Mouse (Mus musculus): Measurements from ENCODE around the gene Tmem208. TPM values are rescaled to one million over a fixed set of nuclear protein-coding genes. Genes with fewer than 3 reads are reported as not detected.

The Tmem208 gene
- total and polyA plus RNA-seq, 3 experiments, result 76.2 to 133 (median 88.1) TPM

DNA sequence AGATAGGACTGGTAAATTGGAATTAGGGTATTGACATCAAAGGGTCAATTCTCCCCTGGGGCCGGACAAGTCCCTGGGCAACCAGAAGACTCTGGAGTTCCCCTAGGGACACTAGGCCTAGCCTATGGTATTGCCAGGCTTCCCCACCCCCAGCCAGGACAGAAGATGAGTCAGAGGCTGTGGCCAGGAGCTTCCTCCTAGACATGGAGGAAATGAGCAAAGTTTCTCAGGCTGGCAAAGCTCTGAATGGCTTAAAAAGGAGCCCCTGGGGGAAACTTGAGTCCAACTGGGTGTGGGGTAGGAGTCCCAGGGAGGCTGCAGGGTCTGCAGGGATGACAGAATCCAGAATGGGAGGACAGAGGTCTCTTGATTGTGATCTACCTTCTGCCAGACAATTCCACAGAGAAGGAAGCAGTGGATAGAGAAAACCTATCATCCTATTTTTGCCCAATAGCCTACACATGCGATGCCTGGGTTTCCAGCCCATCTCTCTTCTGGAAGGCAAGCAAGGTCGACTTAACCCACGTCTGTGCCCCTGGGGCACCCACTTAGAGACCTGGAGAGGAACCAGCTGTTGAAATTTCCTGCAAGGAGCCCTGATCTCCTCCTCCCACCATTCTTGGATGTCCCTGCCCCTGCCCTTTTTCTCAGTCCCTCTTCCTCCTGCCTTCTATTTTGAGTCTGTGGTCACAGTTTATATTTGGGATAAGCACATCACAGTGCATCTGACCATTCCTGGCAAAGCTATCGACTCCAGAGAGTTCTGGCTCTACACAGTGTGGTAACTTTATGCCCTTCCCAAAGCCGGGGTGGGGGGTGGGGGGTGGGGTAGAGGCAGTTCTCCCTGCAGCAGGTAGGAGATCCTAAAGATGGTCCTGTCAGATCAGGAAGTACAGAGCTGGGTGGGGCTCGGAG is 19.2 kb downstream of the Tmem208 start:
- no peak overlapping the region for H3K27ac ChIP-seq (ENCODE audit: insufficient read depth, low read depth)
- no peaks in the 10 kb centered on the region for H3K9me3 ChIP-seq (replicated peaks; ENCODE audit: low read length)
- no peaks in the 10 kb centered on the region; the same call in 1 of the 2 replicates for H3K79me2 ChIP-seq (replicated peaks; ENCODE audit: control insufficient read depth, extremely low read depth, insufficient read depth, poor library complexity, severe bottlenecking)
- TF ChIP-seq MXI1 (IDR thresholded peaks at IDR 0.05; ENCODE audit: low read depth, low read length), result no peak
- peak; percentile 83 for TF ChIP-seq EP300 (IDR thresholded peaks at IDR 0.05; ENCODE audit: low read length)
- TF ChIP-seq PAX5 (IDR thresholded peaks at IDR 0.05; ENCODE audit: low read length), result no peak
- TF ChIP-seq CHD2 (IDR thresholded peaks at IDR 0.05; ENCODE audit: low read length), result peak; percentile 81
- 0 out of 2 replicates have a peak, but pooled peaks have one; percentile 22 for TF ChIP-seq KAT2A (IDR thresholded peaks at IDR 0.05; ENCODE audit: insufficient replicate concordance, low read length)
- 0 out of 2 replicates have a peak, but pooled peaks have one; percentile 26 for TF ChIP-seq MEF2A (IDR thresholded peaks at IDR 0.05; ENCODE audit: borderline replicate concordance, low read depth, low read length)
- TF ChIP-seq SMC3 (IDR thresholded peaks at IDR 0.05; ENCODE audit: low read depth, low read length), result no peak
- no peak for TF ChIP-seq E2F4 (IDR thresholded peaks at IDR 0.05; ENCODE audit: insufficient replicate concordance, low read depth, low read length)
- TF ChIP-seq JUND (conservative IDR thresholded peaks at IDR 0.05; ENCODE audit: low read depth, low read length), result peak; percentile 53; the same call in 1 of the 2 replicates
- no peak for TF ChIP-seq TBP (conservative IDR thresholded peaks at IDR 0.05; ENCODE audit: low read depth, low read length)
- peak; percentile 65; the same call in 1 of the 2 replicates for TF ChIP-seq IRF4 (IDR thresholded peaks at IDR 0.05; ENCODE audit: low read depth, low read length)
- TF ChIP-seq ZMIZ1 (IDR thresholded peaks at IDR 0.05; ENCODE audit: low read depth, low read length), result no peak
- TF ChIP-seq ELF1 (IDR thresholded peaks at IDR 0.05; ENCODE audit: low read depth, low read length), result 0 out of 2 replicates have a peak, but pooled peaks have one; percentile 23
- TF ChIP-seq ETS1 (conservative IDR thresholded peaks at IDR 0.05; ENCODE audit: low read depth, low read length), result peak; percentile 71
- peak; percentile 68 for TF ChIP-seq JUN (IDR thresholded peaks at IDR 0.05; ENCODE audit: insufficient read depth, low read depth, low read length)
- DNase-seq (ENCODE audit: extremely low read depth), result peak; percentile 68
- dilution Hi-C loops (cut with MboI; ENCODE audit: extremely low pct_ligation_motif_present, extremely low pct_unique_long_range_greater_than_20kb, low sequenced_read_pairs) (no loop called here), in situ Hi-C loops (cut with MboI; ENCODE audit: low pct_ligation_motif_present, low pct_unique_long_range_greater_than_20kb, low sequenced_read_pairs) (no loop called here)
- peak overlapping the region; percentile 37; the same call in 1 of the 2 replicates for H3K4me2 ChIP-seq (ENCODE audit: insufficient read depth, low read depth, poor library complexity, severe bottlenecking)
- no peak overlapping the region for H3K9ac ChIP-seq (ENCODE audit: insufficient read depth, low read depth)
- H3K36me3 ChIP-seq (replicated peaks in 1 of 2; ENCODE audit: control insufficient read depth in 1 of 2, insufficient read depth in 1 of 2, low read length in 1 of 2), result no peaks in the 10 kb centered on the region
- peaks cover 16% of the 10 kb centered on the region for H3K27me3 ChIP-seq (replicated peaks)
- H3K4me1 ChIP-seq (ENCODE audit: control insufficient read depth in 1 of 2, insufficient read depth in 2 of 2), result peaks cover 15 to 39% of the 10 kb centered on the region in 2 experiments
- no peak overlapping the region for H3K4me3 ChIP-seq (replicated peaks in 1 of 3; ENCODE audit: low read depth in 2 of 3, low read length in 2 of 3, poor library complexity in 1 of 3)

DNA sequence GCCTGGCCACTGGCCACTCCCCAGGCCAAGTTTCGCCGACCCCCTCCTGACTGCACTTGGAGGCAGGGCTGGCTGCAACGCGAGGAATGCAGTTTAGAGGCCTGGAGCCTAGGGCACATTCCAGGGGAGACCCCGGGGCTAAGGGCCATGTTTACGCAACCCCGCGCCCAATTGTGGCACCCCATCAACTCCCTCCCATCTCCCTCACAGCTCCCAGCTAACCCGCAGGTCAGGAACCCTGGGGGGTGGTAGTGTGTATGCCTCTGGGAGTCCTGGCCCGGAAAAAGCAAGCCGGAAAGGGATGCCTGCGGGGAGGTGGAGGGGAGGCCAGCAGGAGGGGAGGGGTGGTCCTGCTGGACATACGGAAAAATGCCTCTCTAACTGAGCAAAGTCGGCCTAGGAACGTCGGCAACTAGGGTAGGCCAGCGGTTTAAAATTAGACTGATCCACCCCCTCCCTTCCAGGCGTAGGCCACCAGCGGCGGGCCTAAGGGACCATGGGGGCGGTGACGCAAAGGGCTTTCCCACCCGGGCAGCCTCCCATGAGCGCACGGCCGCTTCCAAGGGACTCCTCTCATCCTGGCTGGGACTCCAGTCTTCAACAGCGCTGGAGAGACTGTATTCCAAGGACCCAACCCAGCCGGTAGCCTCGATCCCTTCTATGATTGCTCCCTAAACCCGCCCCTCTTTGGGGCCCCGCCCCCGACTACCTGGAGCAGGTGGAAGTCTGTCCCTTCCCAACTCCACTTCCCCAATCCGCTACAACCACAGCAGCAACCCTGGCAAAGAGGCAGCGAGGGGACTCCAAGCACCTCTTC is 20.7 kb downstream of the Tmem208 start:
- dilution Hi-C loops (cut with MboI; ENCODE audit: extremely low pct_ligation_motif_present, extremely low pct_unique_long_range_greater_than_20kb, low sequenced_read_pairs), result no loop called here

More for the DNA sequence above, 20.7 kb downstream of the Tmem208 start:
- Histone ChIP-seq H3K27ac (ENCODE audit: insufficient read depth, low read depth) (no peak overlapping the region), H3K4me3 (replicated peaks in 1 of 3; ENCODE audit: low read depth in 2 of 3, low read length in 2 of 3, poor library complexity in 1 of 3) (peak overlapping the region; percentile 80 to 85 (median 82)), H3K4me1 (ENCODE audit: control insufficient read depth in 1 of 2, insufficient read depth in 2 of 2) (peaks cover 15 to 39% of the 10 kb centered on the region in 2 experiments), H3K9me3 (replicated peaks; ENCODE audit: low read length) (no peaks in the 10 kb centered on the region), H3K36me3 (replicated peaks in 1 of 2; ENCODE audit: control insufficient read depth in 1 of 2, insufficient read depth in 1 of 2, low read length in 1 of 2) (no peaks in the 10 kb centered on the region), H3K4me2 (ENCODE audit: insufficient read depth, low read depth, poor library complexity, severe bottlenecking) (peak overlapping the region; percentile 68), H3K9ac (ENCODE audit: insufficient read depth, low read depth) (peak overlapping the region; percentile 57; the same call in 1 of the 2 replicates), H3K79me2 (replicated peaks; ENCODE audit: control insufficient read depth, extremely low read depth, insufficient read depth, poor library complexity, severe bottlenecking) (no peaks in the 10 kb centered on the region; the same call in 1 of the 2 replicates), H3K27me3 (replicated peaks) (peaks cover 17% of the 10 kb centered on the region)
- DNase-seq (ENCODE audit: extremely low read depth), result no peak
- TF ChIP-seq IRF4 (IDR thresholded peaks at IDR 0.05; ENCODE audit: low read depth, low read length), result 0 out of 2 replicates have a peak, but pooled peaks have one; percentile 20
- no peak for TF ChIP-seq PAX5 (IDR thresholded peaks at IDR 0.05; ENCODE audit: low read length)
- in situ Hi-C loops (cut with MboI; ENCODE audit: low pct_ligation_motif_present, low pct_unique_long_range_greater_than_20kb, low sequenced_read_pairs), result no loop called here
